Mouse (Mus musculus): Measurements from ENCODE around the gene Pla1a. TPM values are rescaled to one million over a fixed set of nuclear protein-coding genes. Genes with fewer than 3 reads are reported as not detected.
A peak's percentile ranks its signal among the peaks of the same experiment; 100 is the strongest.

The Pla1a gene
- total RNA-seq, 2 experiments from 2014 or later: 0.67 to 1.3 TPM

DNA sequence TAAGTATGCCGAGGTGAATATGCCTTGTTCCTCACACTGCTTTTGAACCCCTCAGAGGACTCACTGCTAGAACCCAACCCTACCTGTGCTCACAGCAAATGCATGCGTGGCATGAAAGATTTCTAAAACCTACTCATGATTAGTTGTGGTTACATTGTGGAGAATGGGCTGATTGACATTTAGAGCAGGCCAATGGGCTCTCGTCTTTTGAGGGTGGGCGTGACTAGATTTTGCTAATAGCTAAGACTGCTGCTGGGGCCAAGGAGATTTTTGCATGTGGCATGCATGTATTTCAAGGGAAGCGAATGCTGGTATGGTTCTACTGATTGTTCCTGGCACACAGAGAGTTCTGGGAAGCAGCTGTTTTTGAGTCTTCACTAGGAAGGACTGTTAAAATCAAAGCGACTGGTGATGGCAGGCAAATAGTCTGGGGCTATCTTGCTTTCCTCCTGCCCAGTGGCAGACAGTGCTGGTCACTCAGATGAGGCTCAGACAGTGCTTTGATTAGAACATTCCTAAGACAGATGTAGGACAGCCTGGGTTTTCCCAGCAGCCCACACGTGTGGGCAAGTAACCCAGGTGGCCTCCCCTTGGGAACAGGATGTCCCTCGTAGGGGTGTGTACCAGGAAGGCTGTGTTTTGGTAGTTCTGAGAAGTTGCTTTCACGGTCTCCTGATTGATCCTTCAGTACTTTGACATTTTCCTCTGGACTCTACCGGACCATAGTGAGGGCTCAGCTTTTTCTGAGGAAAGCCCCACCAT, 58.4 kb downstream of the Pla1a start:
- DNase-seq (ENCODE audit: extremely low spot score in 1 of 2, low spot score in 2 of 2): no peak
- intact Hi-C loops (cut with DNase I): no loop called here

DNA sequence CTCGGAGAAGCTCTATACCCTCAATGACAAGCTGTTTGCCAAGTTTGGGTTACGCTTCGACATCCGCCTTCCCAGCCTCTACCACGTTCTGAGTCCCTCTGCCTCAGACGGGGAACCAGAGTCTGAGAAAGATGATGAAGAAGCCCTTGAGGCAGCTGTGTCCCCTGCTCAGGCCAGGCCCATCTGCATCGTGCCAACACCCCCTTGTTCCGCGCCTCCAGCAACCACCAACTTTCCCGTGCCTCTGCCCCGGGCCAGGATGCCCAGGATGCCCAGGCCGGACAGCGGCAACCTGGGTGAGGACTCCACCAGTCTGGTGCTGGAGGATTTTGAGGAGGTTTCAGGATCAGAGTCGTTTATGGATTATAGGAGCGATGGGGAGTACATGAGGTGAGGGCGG, 59.0 kb downstream of the Pla1a start:
- intact Hi-C loops (cut with DNase I): no loop called here

DNA sequence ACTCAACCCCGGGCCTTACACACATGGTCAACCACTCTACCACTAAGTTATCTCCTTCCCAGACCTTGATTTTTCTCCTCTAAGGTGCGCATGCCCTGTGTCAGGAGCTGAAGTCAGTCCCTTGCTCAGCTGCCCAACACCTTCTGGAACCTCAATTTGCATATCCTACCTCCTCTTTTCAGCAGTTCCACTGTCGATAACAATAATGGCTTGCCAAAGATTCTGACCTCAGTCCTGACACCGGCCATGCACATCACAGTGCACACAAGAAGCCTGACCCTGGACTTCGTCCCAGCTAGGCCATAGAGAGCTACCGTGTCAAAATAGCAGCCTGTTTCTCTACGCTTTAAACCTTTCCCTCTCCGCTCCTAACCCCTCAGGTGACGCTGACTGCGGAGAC, 59.5 kb downstream of the Pla1a start:
- DNase-seq (ENCODE audit: extremely low spot score in 1 of 2, low spot score in 2 of 2): no peak
- intact Hi-C loops (cut with DNase I): no loop called here

More for the DNA sequence above, 59.0 kb downstream of the Pla1a start:
- DNase-seq (ENCODE audit: extremely low spot score in 1 of 2, low spot score in 2 of 2): no peak

DNA sequence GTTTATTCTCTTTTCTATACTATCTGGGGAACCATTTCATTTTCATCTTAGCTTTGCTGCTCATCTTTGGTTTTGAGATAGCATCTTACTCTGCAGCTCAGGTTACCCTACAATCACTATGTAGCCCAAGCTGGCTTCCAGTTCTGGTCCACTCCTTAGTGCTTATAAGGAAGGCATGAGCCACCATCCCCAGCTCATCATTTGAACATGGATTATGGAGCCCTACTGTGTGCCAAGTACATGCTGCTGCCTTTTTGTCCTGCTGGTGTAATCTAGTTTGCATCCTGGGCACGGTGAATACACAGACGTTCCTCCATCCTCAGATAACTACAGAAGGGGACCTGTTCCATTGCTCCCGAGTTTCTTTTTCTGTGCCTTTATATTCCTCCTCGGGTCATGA, 60.1 kb downstream of the Pla1a start:
- intact Hi-C loops (cut with DNase I): no loop called here
- no peak for DNase-seq (ENCODE audit: extremely low spot score in 1 of 2, low spot score in 2 of 2)

DNA sequence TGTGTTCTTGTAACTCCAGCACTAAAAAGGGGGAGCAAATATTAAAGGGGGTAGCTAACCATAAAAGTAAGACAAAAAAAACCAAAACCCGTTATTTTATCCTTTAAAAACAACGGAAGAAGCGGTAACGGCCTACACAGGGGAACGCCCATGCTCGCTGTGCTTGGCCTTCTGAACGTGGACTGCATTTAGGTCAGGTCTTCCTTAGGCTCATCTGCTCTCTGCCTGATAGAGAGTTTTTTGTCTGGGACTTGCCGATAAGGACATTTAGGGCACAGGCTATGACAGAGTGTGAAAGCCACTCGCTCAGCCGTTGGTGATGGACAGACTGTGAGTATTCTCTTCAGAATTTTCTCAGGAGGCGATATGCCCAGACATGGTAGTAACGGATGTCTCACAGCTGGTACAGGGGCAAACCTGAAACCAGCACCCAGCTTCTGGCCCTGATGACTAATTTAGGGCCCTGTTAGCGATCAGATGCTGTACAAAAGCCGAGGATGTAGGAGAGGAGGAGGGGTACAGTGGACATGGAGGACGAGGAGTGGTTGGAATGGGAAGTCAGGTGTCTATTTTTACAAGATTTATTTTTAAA, 61.1 kb downstream of the Pla1a start:
- intact Hi-C loops (cut with DNase I): no loop called here
- no peak for DNase-seq (ENCODE audit: extremely low spot score in 1 of 2, low spot score in 2 of 2)

DNA sequence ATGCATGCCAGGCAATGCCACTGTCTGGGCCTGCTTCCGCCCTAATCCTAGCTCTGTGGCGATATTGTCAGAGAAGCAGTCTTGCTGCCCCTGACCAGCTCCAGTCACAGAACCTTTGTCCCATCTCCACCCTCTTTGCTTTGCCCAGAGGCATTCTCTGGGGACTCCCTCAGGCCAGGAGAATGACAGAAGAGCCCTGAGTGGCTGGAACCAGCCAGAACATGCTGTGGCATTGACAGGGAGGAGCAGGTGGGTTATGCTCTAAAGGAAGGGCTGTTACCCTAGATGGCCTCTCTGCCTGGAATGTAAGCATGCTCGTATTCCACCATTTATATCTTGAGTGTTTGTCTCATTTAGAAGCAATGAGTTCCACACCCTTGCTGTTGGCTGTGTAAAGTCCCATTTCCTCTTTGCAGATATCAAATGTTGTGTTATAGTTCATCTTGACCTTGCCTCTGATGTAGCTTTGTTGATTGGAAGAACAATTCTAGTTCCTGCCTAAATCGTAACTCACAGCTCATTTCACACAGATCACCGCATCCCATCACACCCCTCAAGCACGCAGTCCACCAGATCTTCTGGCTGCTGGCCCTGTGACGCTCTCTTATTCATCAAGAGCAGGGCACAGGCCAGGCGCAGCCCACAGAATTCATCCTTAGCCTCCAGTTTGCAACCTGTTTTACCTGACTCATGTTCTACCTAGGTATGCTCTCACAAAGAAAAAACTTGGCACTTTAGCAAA, 62.1 kb downstream of the Pla1a start:
- intact Hi-C loops (cut with DNase I): no loop called here
- DNase-seq (ENCODE audit: extremely low spot score in 1 of 2, low spot score in 2 of 2): no peak

DNA sequence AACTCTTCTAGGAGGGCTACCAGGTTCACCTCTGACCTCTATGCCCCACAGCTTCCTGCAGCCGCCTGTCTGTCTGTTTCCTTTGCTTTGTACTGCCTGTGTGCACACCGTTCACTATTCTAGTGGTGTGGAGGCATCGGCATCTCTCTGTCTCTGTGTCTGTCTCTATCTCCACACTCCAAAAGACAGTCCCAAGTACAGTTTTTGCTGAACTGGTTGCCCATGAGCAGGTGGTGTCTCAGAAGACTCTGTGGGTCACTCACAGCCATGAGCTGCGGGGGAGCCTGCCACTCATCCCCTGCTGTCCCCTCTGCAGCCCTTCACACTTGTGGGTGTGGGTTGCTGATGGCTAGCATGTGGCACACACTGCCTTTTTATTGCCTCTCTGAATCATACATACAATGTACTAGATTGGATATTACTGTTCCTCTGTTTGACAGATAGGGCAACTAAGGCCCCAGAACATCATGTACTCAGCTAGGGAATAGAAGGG, 62.9 kb downstream of the Pla1a start:
- intact Hi-C loops (cut with DNase I): no loop called here
- DNase-seq (ENCODE audit: extremely low spot score in 1 of 2, low spot score in 2 of 2): no peak

DNA sequence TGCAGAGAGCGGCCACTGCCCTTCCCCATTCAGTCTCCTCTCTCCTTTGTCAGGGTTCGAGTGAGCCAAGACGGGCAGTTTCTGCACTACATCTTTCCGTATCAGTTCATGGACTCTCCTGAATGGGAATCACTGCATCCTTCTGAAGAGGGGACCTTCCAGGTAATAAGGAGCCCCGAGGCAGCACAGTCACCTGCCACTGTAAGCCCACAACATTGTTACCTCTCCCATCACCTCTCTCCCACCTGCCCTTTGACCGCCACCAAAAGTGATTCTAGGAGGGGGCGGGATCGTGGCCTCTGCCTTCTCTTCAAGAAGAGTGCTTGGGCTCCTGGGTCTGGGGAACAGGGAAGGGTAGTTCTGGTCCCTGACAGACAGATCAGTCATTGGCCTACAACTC, 63.5 kb downstream of the Pla1a start:
- intact Hi-C loops (cut with DNase I): no loop called here
- DNase-seq (ENCODE audit: extremely low spot score in 1 of 2, low spot score in 2 of 2): no peak

DNA sequence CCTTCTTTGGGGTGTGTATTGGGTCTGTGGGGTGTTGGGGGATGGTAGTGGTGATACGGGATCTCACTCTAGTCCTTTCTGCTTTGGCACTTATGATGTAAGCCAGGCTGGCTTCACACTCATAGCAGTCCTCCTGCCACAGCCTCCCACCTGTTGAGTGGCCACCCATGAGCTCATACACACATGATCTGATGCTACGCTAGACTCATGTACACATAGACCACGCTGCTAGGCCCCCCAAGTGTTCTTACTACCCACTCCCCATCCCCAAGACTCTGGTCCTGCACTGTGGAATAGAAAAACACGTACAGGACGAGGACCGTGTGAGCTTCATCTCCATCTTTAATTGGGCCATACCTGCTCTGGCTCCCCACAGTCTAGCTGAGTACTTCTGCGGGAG, 63.9 kb downstream of the Pla1a start:
- intact Hi-C loops (cut with DNase I): no loop called here
- DNase-seq (ENCODE audit: extremely low spot score in 1 of 2, low spot score in 2 of 2): no peak

DNA sequence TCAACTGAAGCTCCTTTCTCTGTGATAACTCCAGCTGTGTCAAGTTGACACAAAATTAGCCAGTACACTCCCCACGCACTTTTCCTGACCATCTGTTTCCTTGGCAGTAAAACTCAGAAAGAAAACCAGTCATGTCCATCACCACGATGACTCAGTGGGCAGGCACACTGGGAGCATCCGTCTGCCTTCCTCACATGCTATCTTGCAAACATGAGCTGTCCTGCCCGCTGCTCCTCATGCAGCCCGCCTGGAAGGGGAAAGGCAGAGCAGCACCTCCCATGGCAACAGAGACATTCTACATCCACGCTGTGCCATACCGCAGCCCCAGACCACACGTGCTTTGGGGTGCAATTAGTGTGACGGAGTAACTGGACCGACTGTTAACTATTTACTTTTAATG, 64.6 kb downstream of the Pla1a start:
- intact Hi-C loops (cut with DNase I): no loop called here
- peak; percentile 51 to 67 for DNase-seq (ENCODE audit: extremely low spot score in 1 of 2, low spot score in 2 of 2)

DNA sequence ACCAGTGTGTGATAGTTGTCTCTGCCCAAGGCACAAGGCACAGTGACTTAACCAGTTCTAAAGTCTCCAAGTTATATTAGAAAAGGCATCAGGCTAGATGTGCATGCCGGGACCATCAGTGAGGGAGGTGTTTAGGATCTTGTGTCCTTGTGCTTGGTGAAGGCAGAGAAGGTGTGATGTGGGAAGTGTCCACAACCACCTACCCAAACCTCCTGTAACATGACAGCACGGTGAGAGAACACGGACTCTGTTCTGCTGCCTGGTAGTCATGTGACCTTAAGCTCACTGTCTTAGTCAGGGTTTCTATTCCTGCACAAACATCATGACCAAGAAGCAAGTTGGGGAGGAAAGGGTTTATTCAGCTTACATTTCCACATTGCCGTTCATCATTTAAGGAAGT, 66.7 kb downstream of the Pla1a start:
- DNase-seq (ENCODE audit: extremely low spot score in 1 of 2, low spot score in 2 of 2): no peak

DNA sequence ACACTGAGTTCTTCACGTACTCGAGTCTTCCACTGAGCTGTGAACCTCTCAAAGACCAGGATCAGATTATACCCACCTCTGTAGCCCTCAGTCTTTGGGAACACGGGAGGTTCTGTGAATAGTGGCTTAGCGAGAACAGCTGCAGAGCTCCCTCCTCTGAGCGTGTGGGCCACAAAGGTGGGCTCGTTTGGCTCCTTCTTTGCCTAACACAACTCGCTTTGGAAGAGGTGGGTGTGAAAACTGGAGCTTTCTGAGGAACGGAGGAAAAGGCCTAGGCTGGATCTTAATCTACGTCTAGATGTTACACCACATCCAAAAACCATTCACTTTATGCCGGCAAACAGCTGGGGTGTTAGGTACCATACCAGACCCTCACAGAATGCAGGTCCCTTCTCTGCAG, 67.6 kb downstream of the Pla1a start:
- DNase-seq (ENCODE audit: extremely low spot score in 1 of 2, low spot score in 2 of 2): no peak
- intact Hi-C loops (cut with DNase I): no loop called here

More for the DNA sequence above, 66.7 kb downstream of the Pla1a start:
- intact Hi-C loops (cut with DNase I): no loop called here

DNA sequence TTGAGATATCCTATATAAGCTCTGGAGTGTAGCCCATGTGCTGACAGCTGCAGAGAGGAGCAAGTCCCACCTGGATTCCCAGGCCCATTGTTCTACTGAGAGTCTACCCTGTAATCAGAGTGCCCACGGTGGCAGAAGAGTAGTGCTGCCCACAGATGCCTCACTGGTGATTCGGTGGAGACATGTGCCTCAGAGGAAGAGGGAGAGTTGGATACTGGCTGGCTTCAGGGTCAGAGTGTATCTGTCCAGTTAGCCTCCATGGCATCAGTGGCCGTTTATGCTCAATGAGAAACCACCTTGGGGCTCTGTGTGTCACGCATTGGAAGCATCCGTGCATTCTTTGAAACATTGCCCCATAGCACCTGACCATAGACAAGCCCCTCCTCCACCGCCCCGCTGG, 69.3 kb downstream of the Pla1a start:
- no peak for DNase-seq (ENCODE audit: extremely low spot score in 1 of 2, low spot score in 2 of 2)
- intact Hi-C loops (cut with DNase I): no loop called here

DNA sequence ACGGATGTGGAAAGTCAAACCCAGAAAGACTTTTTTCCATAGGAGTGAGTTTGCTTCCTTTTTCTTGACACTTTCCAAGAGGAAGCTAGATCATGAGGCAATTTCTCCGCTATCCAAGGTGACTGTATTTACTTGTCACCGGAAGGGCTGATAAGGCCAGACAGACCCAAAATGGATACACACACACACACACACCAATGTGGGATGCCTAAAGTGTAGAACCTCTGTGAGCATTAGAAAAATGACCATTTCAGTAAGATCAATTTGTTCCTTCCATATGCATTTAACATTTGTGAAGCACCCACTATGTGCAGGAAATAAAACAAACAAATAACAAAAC, 69.7 kb downstream of the Pla1a start:
- no peak for DNase-seq (ENCODE audit: extremely low spot score in 1 of 2, low spot score in 2 of 2)
- intact Hi-C loops (cut with DNase I): no loop called here

DNA sequence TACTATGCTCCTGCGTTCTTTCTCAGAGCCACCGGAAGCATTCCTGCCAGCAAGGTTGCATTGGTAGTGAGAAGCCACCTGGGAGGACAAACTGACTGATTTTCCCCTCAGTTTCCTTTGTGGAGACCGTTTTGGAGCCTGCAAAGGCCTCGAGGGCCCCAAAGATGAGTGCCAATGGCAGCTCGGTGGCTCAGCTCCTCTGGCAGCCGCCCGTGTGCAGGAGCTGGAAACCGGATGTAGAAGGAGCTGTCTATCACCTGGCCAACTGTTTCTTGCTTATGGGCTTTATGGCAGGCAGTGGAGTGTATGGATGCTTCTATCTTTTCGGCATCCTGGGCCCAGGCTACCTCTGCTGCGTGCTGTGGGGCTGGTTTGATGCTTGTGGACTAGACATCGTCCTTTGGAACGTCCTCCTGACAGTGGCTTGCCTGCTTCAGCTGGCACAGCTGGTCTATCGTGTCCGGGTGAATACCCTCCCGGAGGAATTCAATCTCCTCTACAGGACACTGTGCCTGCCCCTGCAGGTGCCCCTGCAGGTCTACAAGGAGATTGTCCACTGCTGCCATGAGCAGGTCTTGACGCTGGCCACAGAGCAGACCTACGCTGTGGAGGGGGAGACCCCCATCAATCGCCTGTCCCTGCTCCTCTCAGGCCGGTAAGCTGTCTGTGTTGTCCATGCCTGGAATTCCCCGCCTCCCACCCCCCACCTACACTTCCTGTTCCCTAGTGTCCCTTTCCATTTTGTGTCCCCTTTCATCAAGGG, 70.3 kb downstream of the Pla1a start:
- no peak for DNase-seq (ENCODE audit: extremely low spot score in 1 of 2, low spot score in 2 of 2)
- intact Hi-C loops (cut with DNase I): no loop called here

DNA sequence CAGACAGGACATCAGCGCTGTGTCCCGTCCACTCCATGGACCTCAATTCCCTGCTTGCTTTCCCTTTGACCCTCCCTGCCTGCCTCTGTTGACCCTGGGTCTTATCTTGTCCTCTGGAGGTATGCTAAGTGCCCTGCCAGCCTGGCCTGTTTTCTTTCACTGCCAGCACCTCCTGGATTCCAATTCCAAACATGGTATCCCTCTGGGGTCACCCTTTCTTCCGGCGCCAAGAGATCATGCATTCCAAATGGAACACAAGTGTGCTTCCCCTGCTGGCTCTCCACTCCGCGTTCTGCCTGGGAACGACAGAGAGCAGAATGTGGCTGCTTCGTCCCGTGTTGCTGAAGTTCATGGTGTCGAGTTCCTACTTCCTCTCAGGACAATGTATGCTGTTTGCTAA, 71.0 kb downstream of the Pla1a start, which contains the start of gene Popdc2:
Gene Popdc2, plus strand, starts transcription at position 277 of the 400 bp plus-strand sequence.
- intact Hi-C loops (cut with DNase I): no loop called here
- DNase-seq (ENCODE audit: extremely low spot score in 1 of 2, low spot score in 2 of 2): no peak

DNA sequence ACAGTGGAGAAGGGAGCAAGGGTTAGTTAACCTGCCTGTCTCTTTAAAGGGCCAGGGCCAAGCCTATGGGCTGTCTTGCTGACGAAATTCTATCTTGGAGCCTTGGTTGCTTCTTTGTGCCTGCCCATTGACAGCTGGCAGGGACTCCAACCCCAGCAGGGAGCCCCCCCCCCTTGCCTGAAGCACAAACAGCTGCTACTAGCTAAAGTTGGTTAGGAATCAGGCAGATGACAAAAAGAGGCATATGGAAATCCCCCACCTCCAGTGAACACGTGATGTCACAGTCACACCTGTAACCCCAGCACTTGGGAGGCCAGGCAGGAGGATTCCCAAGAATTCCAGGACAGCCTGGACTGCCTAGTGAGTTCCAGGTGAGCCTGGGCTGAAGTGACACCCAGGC, 72.6 kb downstream of the Pla1a start:
- intact Hi-C loops (cut with DNase I): no loop called here
- no peak for DNase-seq (ENCODE audit: extremely low spot score in 1 of 2, low spot score in 2 of 2)

DNA sequence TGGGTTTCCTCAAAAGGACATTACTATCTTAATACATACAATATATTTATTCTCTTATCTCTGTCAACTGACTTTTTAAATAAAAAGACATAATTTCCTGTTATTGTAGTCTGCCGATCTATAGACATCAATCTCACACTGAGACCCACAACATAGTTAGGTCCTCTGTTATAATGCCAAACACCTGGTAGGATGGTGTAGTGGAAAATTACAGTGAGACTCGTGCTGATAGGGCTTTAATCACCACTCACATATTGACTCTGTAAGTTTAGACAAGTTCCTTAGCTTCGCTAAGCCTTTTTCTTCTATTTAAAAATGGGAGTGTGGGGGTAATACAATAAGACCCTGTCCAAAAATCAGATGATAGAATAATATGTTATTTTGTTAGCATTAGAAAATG, 73.1 kb downstream of the Pla1a start:
- intact Hi-C loops (cut with DNase I): no loop called here
- DNase-seq (ENCODE audit: extremely low spot score in 1 of 2, low spot score in 2 of 2): no peak

DNA sequence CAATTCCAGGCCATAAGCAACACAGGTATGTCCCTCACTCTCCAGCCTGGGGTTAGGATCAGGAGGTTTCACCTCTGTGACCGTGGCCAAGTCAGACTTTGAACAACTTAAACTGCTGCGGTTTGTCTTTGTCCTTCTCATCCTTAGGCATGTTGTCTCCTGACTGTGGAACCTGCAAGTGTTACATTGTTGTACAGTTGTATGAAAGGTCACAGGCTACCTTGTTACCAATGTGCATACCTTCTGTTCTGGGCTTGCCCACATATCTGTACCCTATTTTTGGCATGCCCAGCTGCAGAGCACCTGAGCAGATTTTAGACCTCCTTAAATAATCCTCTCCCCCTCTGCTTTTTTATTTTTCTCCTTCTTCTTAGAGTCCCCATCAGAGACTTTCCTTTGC, 73.7 kb downstream of the Pla1a start:
- DNase-seq (ENCODE audit: extremely low spot score in 1 of 2, low spot score in 2 of 2): no peak
- intact Hi-C loops (cut with DNase I): no loop called here
